Mouse (Mus musculus) left cerebral cortex, adult 9 months (tissue): Measurements from ENCODE around the gene Acsl1.
A peak's percentile ranks its signal among the peaks of the same experiment; 100 is the strongest.

Experiments used
- DNase-seq, 2 experiments: peaks; one replicate each; pipeline ENCODE4 v3.0.0; 2022; ENCODE audit warnings: low spot score in 2 of 2

The Acsl1 gene

DNA sequence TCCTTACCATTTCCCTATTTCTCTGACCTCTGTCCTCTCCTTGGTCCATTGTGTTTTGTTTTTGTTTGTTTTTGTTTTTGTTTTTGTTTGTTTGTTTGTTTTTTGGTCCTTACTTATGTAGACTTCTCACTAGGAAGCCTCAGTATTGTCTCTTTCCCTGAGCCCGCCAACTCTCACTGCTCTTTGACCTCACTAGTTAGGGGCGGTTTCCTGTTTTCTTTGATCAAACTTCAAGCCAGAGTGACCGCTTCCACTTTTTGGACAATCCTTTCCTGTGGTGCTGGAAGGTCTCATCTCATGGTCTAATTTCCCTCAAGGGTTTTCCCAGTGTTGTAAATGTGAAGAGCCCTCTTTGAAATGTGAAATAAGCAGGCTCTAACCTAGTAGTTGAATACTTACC is 33.4 kb downstream of the Acsl1 start:
- no peak for DNase-seq

DNA sequence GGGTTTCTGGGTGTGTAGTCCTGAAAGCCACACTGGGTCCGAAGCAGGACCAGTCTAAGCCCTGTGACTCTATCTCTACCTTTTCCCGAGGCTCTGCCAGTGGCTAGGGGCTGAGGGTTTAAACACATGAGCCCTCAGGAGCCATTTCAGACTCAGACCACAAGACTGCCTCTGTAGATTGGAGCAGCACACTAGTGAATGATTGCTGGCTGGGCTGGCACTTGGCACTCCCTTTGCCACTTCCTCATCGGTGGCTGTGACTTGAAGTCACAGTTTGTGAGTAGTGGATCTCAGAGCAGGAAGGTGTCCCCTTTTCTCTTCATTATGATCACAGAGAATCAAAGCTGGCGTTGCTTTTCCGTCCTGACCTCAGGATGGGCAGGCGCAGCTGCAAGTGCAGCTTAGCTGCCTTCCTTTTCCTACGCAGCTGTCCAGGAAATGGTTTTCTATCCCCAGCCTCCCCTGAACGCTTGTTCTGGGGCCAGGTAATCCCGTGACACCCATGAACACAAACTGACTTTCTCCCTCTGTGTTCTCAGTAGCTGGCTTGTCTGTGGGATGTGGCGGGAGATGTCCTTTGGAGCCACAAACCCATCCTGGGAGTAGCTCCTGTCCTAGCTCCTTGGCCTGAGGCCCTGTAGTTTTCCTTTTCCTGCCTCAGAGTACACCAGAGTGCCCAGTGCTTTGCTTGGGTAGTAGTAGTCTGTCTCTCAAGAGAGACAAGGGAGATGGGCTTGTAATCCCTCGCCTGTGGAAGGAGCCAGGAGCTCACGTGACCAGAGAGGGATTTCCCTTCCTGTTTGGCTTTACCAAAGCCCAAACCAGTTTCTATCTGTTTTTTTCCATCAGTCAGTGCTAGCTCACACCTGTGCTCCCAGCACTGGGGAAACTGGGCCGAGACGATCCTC is 37.9 kb downstream of the Acsl1 start:
- no peak for DNase-seq

- DNase-seq: no peak
Observed at GRCm38 (mm10) chr8:46509474-46509873, 38.6 kb downstream of the Acsl1 start.

- no peak for DNase-seq
Observed at GRCm38 (mm10) chr8:46511336-46511735, 40.5 kb downstream of the Acsl1 start.

GRCm38 (mm10) chr8:46512538-46512937 is 41.7 kb downstream of the Acsl1 start:
- DNase-seq: no peak

GRCm38 (mm10) chr8:46514027-46514426 is 43.2 kb downstream of the Acsl1 start:
- no peak for DNase-seq

DNA sequence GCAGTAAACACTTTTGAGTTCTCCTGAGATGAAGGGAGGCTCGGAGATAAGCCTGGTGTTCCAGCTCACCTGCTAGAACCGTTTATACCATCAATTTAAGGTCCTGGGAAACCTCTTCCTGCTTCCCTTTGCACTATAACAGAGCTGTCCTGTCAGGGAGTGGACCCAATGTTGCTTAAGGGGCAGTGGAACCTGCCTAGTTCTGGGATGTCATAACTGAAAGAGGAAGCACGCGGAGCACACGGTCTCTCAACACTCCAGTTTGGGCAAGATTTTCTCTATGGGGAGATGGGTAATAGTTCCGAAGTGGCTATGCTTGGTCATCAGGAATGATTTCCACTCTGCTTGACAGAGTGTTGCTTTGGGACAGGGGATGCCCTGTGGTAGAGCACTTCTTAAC is 49.8 kb downstream of the Acsl1 start:
- DNase-seq: no peak

- DNase-seq: no peak
Observed at GRCm38 (mm10) chr8:46526098-46526497, 55.3 kb downstream of the Acsl1 start.

GRCm38 (mm10) chr8:46526821-46527220 is 56.0 kb downstream of the Acsl1 start:
- DNase-seq: no peak

DNA sequence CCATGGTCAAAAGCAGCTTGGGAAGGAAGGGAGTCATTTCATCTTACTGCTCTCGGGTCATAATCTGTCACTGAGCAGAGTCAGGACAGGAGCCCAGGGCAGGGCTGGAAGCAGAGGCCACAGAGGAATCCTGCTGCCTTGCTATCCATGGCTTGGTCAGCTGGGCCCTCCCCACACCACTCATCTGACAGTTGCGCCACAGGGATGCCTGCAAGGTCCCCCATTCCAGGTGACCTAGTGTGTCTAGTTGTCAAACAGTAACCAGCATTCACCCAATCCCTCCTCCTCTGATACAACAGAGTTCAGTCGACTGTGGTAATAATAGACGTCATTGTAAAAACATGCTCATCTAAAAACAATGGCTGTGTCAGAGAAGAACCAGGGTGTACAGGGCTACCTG is 58.7 kb downstream of the Acsl1 start:
- DNase-seq: no peak

DNA sequence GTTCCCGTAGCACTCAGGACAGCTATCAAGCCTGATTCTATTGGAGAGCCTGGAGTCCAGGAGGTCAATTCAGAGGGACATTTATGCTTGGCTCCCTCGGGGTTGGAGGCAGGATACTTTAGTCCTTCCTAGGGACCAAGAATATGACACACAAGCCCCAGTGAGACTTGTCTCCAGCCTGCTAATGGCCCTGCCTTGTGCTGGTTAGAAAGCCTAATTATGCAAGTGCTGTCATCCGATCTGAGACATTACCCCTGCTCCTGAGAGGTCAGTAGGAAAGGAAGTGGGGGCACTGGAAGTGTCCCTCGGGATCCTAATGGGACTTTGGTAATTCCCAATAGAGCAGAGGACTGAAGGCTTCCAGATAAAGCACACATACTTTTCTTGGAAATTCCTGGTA is 59.7 kb downstream of the Acsl1 start:
- DNase-seq: no peak

- no peak for DNase-seq
Observed at GRCm38 (mm10) chr8:46533926-46534325, 63.1 kb downstream of the Acsl1 start.

DNA sequence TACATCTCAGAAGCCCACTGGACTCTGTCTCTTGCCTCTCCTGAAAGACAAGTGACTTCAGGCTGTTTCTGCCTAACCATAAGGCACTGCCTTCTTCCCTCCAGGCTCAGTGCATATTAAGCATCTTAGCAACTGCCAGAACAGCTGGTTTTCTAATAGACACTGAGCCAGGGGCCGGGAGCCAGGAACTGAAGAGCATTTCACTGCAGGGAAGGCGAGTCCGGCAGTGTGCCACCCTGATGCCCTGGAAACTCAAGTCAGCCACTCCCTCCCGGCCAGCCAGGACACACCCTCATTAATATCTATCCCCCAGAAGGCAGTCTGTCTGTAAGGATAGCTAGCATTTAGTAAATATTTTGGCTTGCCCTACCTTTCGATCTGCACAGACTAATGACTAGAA is 68.9 kb downstream of the Acsl1 start:
- no peak for DNase-seq

GRCm38 (mm10) chr8:46543191-46543590 is 72.4 kb downstream of the Acsl1 start:
- no peak for DNase-seq

GRCm38 (mm10) chr8:46543662-46544061 is 72.8 kb downstream of the Acsl1 start:
- DNase-seq: no peak

- DNase-seq: no peak
Observed at GRCm38 (mm10) chr8:46545854-46546253, 75.0 kb downstream of the Acsl1 start.

GRCm38 (mm10) chr8:46546431-46547176 is 75.8 kb downstream of the Acsl1 start:
- no peak for DNase-seq

- DNase-seq: peak in 1 of 2 experiments; percentile 46
Observed at GRCm38 (mm10) chr8:46547245-46547644, 76.4 kb downstream of the Acsl1 start.

GRCm38 (mm10) chr8:46550058-46550457 is 79.2 kb downstream of the Acsl1 start:
- DNase-seq: no peak

DNA sequence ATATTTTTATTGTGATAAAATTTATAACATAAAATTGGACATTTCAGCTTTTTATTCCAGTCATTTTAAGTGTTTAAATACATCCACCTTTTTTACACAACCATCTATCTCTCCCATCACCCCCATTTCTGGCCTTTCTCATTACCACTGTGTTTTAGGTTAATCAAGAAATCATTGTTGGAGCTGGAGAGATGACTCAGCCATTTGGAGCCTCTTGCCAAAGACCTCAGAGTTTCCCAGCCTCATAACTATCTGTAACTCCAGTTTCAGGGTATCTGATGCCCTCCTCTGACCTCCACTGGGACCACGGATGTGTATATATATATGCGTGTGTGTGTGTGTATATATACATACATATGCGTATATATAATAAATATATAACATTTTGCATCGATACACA is 80.2 kb downstream of the Acsl1 start:
- peak in 1 of 2 experiments; percentile 8 for DNase-seq

GRCm38 (mm10) chr8:46551615-46552440 is 81.0 kb downstream of the Acsl1 start, which contains the start of gene Cenpu:
Gene Cenpu, plus strand, starts transcription at chr8:46552028.
- peak; percentile 99 to 100 for DNase-seq

DNA sequence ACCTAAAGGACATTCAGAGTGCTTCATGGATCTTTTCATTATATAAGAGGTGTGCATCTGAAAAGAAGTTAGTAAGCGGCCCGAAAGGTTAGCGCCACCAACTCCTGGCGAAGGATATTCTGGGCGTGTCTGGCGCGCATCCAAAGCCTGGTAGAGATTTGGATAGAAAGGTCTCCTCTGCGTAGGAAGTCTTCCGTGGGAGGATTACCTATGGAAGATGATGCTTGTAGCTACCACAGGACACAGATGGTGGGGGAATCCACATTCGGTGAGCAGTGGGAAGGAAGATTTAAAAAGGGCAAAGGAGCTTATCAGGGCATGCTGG is 81.6 kb downstream of the Acsl1 start:
- DNase-seq: no peak
